Mouse (Mus musculus): Measurements from ENCODE around the gene Cpped1.

DNA sequence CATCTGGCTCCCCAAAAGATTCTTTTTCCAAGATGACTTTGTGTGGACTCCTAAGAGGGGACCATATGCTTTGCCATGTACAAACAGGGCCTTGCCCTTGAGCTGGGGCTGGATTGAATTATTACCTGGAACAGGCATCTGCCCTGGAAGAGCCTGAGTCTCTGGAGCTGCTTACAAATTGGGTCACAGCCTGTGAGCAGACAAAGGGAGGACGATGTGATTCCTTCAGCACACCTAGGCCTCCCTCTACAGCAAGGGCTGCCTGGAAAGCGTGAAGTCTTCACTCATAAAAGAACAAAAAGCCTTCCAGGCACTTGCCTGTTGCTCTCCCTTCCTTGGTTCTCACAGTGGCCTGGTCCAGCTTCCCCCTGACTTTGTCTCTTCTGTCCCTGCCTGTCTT lies 136.9 kb downstream of the Cpped1 start:
- TF ChIP-seq CTCF (IDR thresholded peaks at IDR 0.05; ENCODE audit: control insufficient read depth, insufficient read depth, insufficient read length) (no peak), MAX (IDR thresholded peaks at IDR 0.05) (no peak), MYOD1 (IDR thresholded peaks at IDR 0.05; ENCODE audit: control insufficient read depth, insufficient read length, low read depth) (no peak), USF1 (IDR thresholded peaks at IDR 0.05; ENCODE audit: low read depth) (no peak), CEBPB (IDR thresholded peaks at IDR 0.05; ENCODE audit: low read depth) (no peak)
